Mouse (Mus musculus) intestine, embryonic 16.5 days (tissue): Measurements from ENCODE around the gene Nol11. TPM values are rescaled to one million over a fixed set of nuclear protein-coding genes. Genes with fewer than 3 reads are reported as not detected.
"Not testable (repeated sequence)": the region's sequence is repeated elsewhere in the genome, so short reads cannot be mapped to it uniquely, and the experiment has no call there.

Experiments
- ATAC-seq: fragments of 200-750 bp; cut with Nextera tagmentation; 2 replicates; pipeline ENCODE4 v1.8.0; 2017; ENCODE audit warnings: moderate TSS enrichment, moderate library complexity
- H3K27ac ChIP-seq: fragments of 300-500 bp; sonication (generic); 2 replicates; pipeline ENCODE4 v1.5.1; 2014; ENCODE audit warnings: mild to moderate bottlenecking, low read length
- H3K27me3 ChIP-seq: fragments of 300-500 bp; sonication (generic); replicated peaks from 2 replicates; pipeline ENCODE4 v1.6.1; 2014; ENCODE audit warnings: low read length, control low read depth, mixed read lengths; ENCODE audit not compliant: control insufficient read depth, insufficient read depth
- H3K36me3 ChIP-seq: fragments of 300-500 bp; sonication (generic); 2 replicates; pipeline ENCODE4 v1.6.1; 2014; ENCODE audit warnings: low read length, control low read depth; ENCODE audit not compliant: control insufficient read depth, insufficient read depth
- H3K4me1 ChIP-seq: fragments of 300-500 bp; sonication (generic); 2 replicates; pipeline ENCODE4 v1.6.1; 2014; ENCODE audit warnings: low read length, control low read depth, mixed read lengths; ENCODE audit not compliant: control insufficient read depth, insufficient read depth
- H3K4me2 ChIP-seq: fragments of 300-500 bp; sonication (generic); 2 replicates; pipeline ENCODE4 v1.6.1; 2014; ENCODE audit warnings: low read depth, low read length, control low read depth
- H3K4me3 ChIP-seq: fragments of 300-500 bp; sonication (generic); 2 replicates; pipeline ENCODE4 v1.5.1; 2014; ENCODE audit warnings: mild to moderate bottlenecking, low read length
- H3K9ac ChIP-seq: fragments of 300-500 bp; sonication (generic); 2 replicates; pipeline ENCODE4 v1.6.1; 2014; ENCODE audit warnings: low read depth, low read length
- H3K9me3 ChIP-seq: fragments of 300-500 bp; sonication (generic); 2 replicates; pipeline ENCODE4 v1.6.1; 2016; ENCODE audit warnings: low read length, control low read depth; ENCODE audit not compliant: control insufficient read depth
- WGBS: fragments of 180-500 bp; shearing (Covaris S2); extraction: QIAGEN DNeasy Blood & Tissue Kit; methylation state at CpG from one replicate; pipeline ENCODE4 v1.1.7; 2014; 5-methylcytosine and 5-hydroxymethylcytosine counted together
- polyA plus RNA-seq: library from polyadenylated mRNA; unstranded; fragments of >200 nt; fragmentation: Nextera tagmentation; extraction: Ambion mirVana; gene quantifications from 2 replicates; pipeline ENCODE4 v1.2.1, GENCODE M21; 2015

Gene Nol11
- polyA plus RNA-seq, 1 experiment from 2014 or later, result 43.0 TPM

GRCm38 (mm10) chr11:107129641-107130040 lies 59.5 kb downstream of the Nol11 start:
- 15% methylated on average over 2 of the region's 2 CpGs for WGBS
- peak overlapping the region; percentile 76 for H3K4me2 ChIP-seq
- H3K9me3 ChIP-seq, result no peaks in the 10 kb centered on the region
- H3K36me3 ChIP-seq, result no peaks in the 10 kb centered on the region
- H3K4me1 ChIP-seq, result peaks cover 16% of the 10 kb centered on the region
- ATAC-seq, result no peak
- peak overlapping the region; percentile 89; the same call in 1 of the 2 replicates for H3K4me3 ChIP-seq
- H3K27me3 ChIP-seq, result no peaks in the 10 kb centered on the region
- H3K9ac ChIP-seq, result no peak overlapping the region
- H3K27ac ChIP-seq, result no peak overlapping the region

GRCm38 (mm10) chr11:107126716-107127115 lies 62.5 kb downstream of the Nol11 start:
- H3K4me1 ChIP-seq, result peaks cover 15% of the 10 kb centered on the region
- H3K27ac ChIP-seq, H3K27me3 ChIP-seq, H3K4me3 ChIP-seq, ATAC-seq, H3K36me3 ChIP-seq, H3K9me3 ChIP-seq, H3K9ac ChIP-seq, H3K4me2 ChIP-seq: not testable (repeated sequence)
- 97% methylated on average over 1 of the region's 2 CpGs for WGBS

GRCm38 (mm10) chr11:107125011-107125410 lies 64.2 kb downstream of the Nol11 start:
- H3K27me3 ChIP-seq, result no peaks in the 10 kb centered on the region
- WGBS, result 66% methylated on average over 4 of the region's 4 CpGs
- H3K27ac ChIP-seq, result no peak overlapping the region
- H3K4me1 ChIP-seq, result peaks cover 14% of the 10 kb centered on the region
- H3K36me3 ChIP-seq, result no peaks in the 10 kb centered on the region; the same call in 1 of the 2 replicates
- H3K4me2 ChIP-seq, result no peak overlapping the region
- H3K4me3 ChIP-seq, result no peak overlapping the region
- ATAC-seq, result no peak
- no peaks in the 10 kb centered on the region for H3K9me3 ChIP-seq
- no peak overlapping the region for H3K9ac ChIP-seq

- H3K4me1 ChIP-seq, result peaks cover 13% of the 10 kb centered on the region
- no peaks in the 10 kb centered on the region; the same call in 1 of the 2 replicates for H3K36me3 ChIP-seq
- ATAC-seq, result peak; percentile 91
- H3K9ac ChIP-seq, result no peak overlapping the region
- H3K4me3 ChIP-seq, result no peak overlapping the region
- 18% methylated on average over 7 of the region's 7 CpGs for WGBS
- no peak overlapping the region for H3K27ac ChIP-seq
- no peaks in the 10 kb centered on the region for H3K9me3 ChIP-seq
- no peaks in the 10 kb centered on the region for H3K27me3 ChIP-seq
- H3K4me2 ChIP-seq, result no peak overlapping the region
These were observed 64.9 kb downstream of the Nol11 start for GRCm38 (mm10) chr11:107124327-107124731.

GRCm38 (mm10) chr11:107117789-107118188 lies 71.4 kb downstream of the Nol11 start:
- no peak for ATAC-seq
- Histone ChIP-seq H3K9me3 (no peaks in the 10 kb centered on the region), H3K4me1 (peaks cover 13% of the 10 kb centered on the region), H3K9ac (no peak overlapping the region), H3K4me3 (no peak overlapping the region), H3K36me3 (no peaks in the 10 kb centered on the region; the same call in 1 of the 2 replicates), H3K4me2 (no peak overlapping the region), H3K27me3 (no peaks in the 10 kb centered on the region), H3K27ac (no peak overlapping the region)
- WGBS, result 80% methylated on average over 12 of the region's 12 CpGs

Other genes starting within 250 kb of the Nol11 start
- gene Kpna2, start 189.8 kb downstream of the Nol11 start, polyA plus RNA-seq, result 318 and 375 TPM in 2 replicates
- gene 1810010H24Rik, start 163.7 kb downstream of the Nol11 start, polyA plus RNA-seq, result 1.9 and 2.5 TPM in 2 replicates
- 16.8 and 19.1 TPM in 2 replicates for gene Bptf, start 57.3 kb downstream of the Nol11 start, polyA plus RNA-seq